Mouse (Mus musculus): ENCODE data around the gene Poldip3. TPM values are rescaled to one million over a fixed set of nuclear protein-coding genes. Genes with fewer than 3 reads are reported as not detected.

Poldip3 gene
- total RNA-seq, 2 experiments from 2014 or later, result 86.5 to 95.1 TPM

DNA sequence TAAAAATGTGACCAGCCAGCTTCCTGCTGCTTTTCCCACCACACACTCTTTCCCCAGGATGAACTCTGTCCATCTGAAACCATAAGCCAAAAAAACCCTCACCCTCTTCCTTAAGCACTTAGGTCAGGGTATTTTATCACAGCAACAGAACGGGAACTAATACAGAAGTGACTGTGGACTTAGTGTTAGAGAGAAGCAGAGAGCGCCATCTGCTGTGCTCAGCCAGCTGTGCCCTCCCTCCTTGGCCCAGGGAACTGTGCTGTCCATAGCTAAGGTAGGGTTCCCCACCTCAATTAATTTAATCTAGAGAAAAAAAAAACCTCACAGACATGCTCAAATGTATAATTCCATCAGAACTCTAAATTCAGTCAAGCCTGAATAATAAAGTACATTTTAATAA is 53.2 kb downstream of the Poldip3 start:
- DNase-seq (ENCODE audit: extremely low spot score in 1 of 2, low spot score in 2 of 2), result no peak
- TF ChIP-seq CTCF (IDR thresholded peaks at IDR 0.05), result peak; percentile 24
- Histone ChIP-seq H3K4me3 (no peak overlapping the region), H3K27ac (no peak overlapping the region)
- intact Hi-C loops (cut with DNase I), result no loop called here

DNA sequence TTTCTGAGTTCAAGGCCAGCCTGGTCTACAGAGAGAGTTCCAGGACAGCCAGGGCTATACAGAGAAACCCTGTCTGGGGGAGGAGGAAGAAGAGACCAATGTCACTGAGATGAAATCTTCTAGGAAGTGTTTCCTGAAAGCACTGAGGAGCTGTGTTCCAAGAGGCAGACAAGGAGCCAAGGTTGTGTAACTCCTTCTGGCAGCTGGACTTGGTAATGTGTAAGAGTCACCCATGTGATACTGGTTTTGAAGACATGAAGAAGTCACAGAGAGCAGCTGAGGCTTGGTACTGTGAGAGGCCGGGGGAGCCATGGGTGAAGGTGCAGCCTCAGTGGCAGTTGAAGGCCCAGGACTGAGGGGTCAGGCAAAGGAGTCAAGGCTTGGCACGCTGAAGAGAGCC is 55.5 kb downstream of the Poldip3 start:
- intact Hi-C loops (cut with DNase I), result no loop called here
- no peak for DNase-seq (ENCODE audit: extremely low spot score in 1 of 2, low spot score in 2 of 2)
- no peak overlapping the region for H3K4me3 ChIP-seq
- no peak for TF ChIP-seq CTCF (IDR thresholded peaks at IDR 0.05)
- H3K27ac ChIP-seq, result no peak overlapping the region

- DNase-seq (ENCODE audit: extremely low spot score in 1 of 2, low spot score in 2 of 2), result no peak
- Histone ChIP-seq H3K27ac (no peak overlapping the region), H3K4me3 (no peak overlapping the region)
- intact Hi-C loops (cut with DNase I), result no loop called here
- no peak for TF ChIP-seq CTCF (IDR thresholded peaks at IDR 0.05)
Observed at GRCm38 (mm10) chr15:83090874-83091273, 58.3 kb downstream of the Poldip3 start.

DNA sequence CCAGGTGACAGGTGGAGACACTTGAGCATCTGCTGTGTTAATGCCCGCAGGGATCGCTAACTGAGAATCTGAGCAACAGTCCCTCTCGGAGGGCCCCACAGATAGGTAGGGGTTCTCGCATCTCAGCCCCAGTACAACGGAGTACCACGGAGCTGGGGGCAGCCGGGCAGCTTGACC is 59.9 kb downstream of the Poldip3 start, which contains the start of gene Serhl:
Serhl (plus strand) TSS at position 78 of the 177 bp plus-strand sequence.
- H3K27ac ChIP-seq, result no peak within 1 kb of the TSS
- intact Hi-C loops (cut with DNase I), result no loop called here
- H3K4me3 ChIP-seq, result no peak within 1 kb of the TSS
- no peak for DNase-seq (ENCODE audit: extremely low spot score in 1 of 2, low spot score in 2 of 2)
- no peak for TF ChIP-seq CTCF (IDR thresholded peaks at IDR 0.05)

GRCm38 (mm10) chr15:83088495-83089428 is 60.4 kb downstream of the Poldip3 start:
- no peak overlapping the region for H3K27ac ChIP-seq

DNA sequence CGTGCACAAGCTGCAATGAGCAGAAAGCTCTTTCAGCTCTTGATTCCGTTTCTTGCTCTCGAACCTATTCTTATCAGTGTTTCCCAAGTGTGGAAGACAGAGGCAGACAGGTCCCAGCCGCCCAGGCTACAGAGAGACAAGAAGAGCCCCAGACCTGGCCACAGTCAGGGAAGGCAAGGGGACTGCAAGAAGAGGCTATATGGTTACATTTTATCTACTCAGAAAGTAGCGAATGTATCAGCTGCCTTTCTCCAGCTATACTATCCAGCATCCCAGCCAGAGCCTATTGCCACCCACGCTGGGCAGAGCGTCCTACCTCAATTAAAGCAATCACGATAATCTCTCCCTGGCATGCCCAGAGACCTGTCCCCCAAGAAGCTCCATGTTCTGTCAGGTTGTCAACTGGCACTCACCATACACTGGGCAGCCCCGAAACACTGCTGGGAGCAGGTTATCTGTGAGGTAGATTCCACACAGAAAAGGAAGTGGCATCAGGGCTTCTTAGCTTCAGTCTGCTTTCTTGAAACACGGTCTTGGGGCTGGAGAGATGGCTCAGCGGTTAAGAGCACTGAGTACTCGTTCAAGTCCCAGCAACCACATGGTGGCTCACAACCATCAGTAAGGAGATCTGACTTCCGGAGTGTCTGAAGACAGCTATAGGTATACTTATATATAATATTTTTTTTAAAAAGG is 62.4 kb downstream of the Poldip3 start:
- Histone ChIP-seq H3K27ac (no peak overlapping the region), H3K4me3 (no peak overlapping the region)
- intact Hi-C loops (cut with DNase I), result no loop called here
- no peak for TF ChIP-seq CTCF (IDR thresholded peaks at IDR 0.05)
- no peak for DNase-seq (ENCODE audit: extremely low spot score in 1 of 2, low spot score in 2 of 2)

More at GRCm38 (mm10) chr15:83088495-83089428, 60.4 kb downstream of the Poldip3 start:
- no peak overlapping the region for H3K4me3 ChIP-seq
- no peak for TF ChIP-seq CTCF (IDR thresholded peaks at IDR 0.05)
- intact Hi-C loops (cut with DNase I), result no loop called here
- DNase-seq (ENCODE audit: extremely low spot score in 1 of 2, low spot score in 2 of 2), result no peak

DNA sequence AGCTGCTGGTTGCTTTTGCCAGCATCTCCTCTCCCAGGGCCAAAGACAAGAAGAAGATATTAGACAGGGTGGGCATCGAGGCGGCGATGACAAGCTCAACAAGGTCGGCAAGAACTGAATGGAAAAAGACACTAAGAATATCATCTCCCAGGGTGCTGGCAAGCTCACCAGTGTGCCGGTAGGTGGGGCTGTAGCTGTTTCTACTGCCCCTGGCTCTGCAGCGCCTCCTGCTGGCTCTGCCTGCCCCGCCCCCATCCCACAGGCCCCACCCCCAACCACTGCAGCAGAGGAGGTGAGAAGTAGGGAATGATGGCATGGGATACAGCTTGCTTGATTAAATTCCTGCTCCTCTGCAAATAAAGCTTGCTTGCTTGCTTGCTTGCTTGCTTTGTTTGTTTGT is 63.3 kb downstream of the Poldip3 start:
- intact Hi-C loops (cut with DNase I), result no loop called here
- TF ChIP-seq CTCF (IDR thresholded peaks at IDR 0.05), result peak; percentile 78

GRCm38 (mm10) chr15:83084022-83084640 is 65.1 kb downstream of the Poldip3 start:
- Histone ChIP-seq H3K27ac (no peak overlapping the region), H3K4me3 (no peak overlapping the region)
- intact Hi-C loops (cut with DNase I), result no loop called here
- peak; percentile 24 to 51 for DNase-seq (ENCODE audit: extremely low spot score in 1 of 2, low spot score in 2 of 2)
- TF ChIP-seq CTCF (IDR thresholded peaks at IDR 0.05), result no peak

More for the DNA sequence above, 63.3 kb downstream of the Poldip3 start:
- Histone ChIP-seq H3K27ac (no peak overlapping the region), H3K4me3 (no peak overlapping the region)
- DNase-seq (ENCODE audit: extremely low spot score in 1 of 2, low spot score in 2 of 2), result peak in 1 of 2 experiments; percentile 39

- TF ChIP-seq CTCF (IDR thresholded peaks at IDR 0.05), result no peak
- no peak overlapping the region for H3K27ac ChIP-seq
- no peak overlapping the region for H3K4me3 ChIP-seq
- intact Hi-C loops (cut with DNase I), result no loop called here
- peak in 1 of 2 experiments; percentile 47 for DNase-seq (ENCODE audit: extremely low spot score in 1 of 2, low spot score in 2 of 2)
Observed at GRCm38 (mm10) chr15:83083530-83083929, 65.7 kb downstream of the Poldip3 start.

Other genes starting within 250 kb of the Poldip3 start
- 100 to 1,000 TPM; 231 to 245 TPM for gene Tcf20, start 161.5 kb downstream of the Poldip3 start, total RNA-seq (2021)
- 1 to 10 TPM; 2.2 to 2.8 TPM for gene Nfam1, start 116.1 kb downstream of the Poldip3 start, total RNA-seq (2021)
- 10 to 100 TPM in 1 of 2 experiments, 1 to 10 TPM in 1; 9.0 to 10.2 TPM for gene Serhl, start 59.9 kb downstream of the Poldip3 start, total RNA-seq (2021)
- 100 to 1,000 TPM; 147 to 159 TPM for gene Rrp7a, start 26.6 kb downstream of the Poldip3 start, total RNA-seq (2021)
- 10 to 100 TPM; 58.4 to 63.1 TPM for gene Cyb5r3, start 23.2 kb upstream of the Poldip3 start, total RNA-seq (2021)
- 1 to 10 TPM; 1.9 to 4.5 TPM for gene A4galt, start 102.4 kb upstream of the Poldip3 start, total RNA-seq (2021)
- 10 to 100 TPM; 19.5 to 21.5 TPM for gene Arfgap3, start 200.9 kb upstream of the Poldip3 start, total RNA-seq (2021)

Measured in left cerebral cortex, adult 2 months (tissue).